Mouse (Mus musculus) liver, postnatal 0 days (tissue): ENCODE data around the gene Sdhd. TPM values are rescaled to one million over a fixed set of nuclear protein-coding genes. Genes with fewer than 3 reads are reported as not detected.
"Not testable (repeated sequence)": the region's sequence is repeated elsewhere in the genome, so short reads cannot be mapped to it uniquely, and the experiment has no call there.

Experiments
- ATAC-seq: fragments of 200-750 bp; cut with Nextera tagmentation; 2 replicates; pipeline ENCODE4 v1.8.0; 2017; ENCODE audit warnings: mild to moderate bottlenecking, moderate library complexity
- DNase-seq: peaks from one replicate; pipeline ENCODE4 v3.0.0-alpha.2; 2016
- H3K27ac ChIP-seq: fragments of 300-500 bp; sonication (generic); 2 replicates; pipeline ENCODE4 v1.5.1; 2014; ENCODE audit warnings: antibody characterized with exemption, moderate library complexity, mild to moderate bottlenecking, low read depth
- H3K27me3 ChIP-seq: fragments of 300-500 bp; sonication (generic); 2 replicates; pipeline ENCODE4 v1.6.1; 2014; ENCODE audit warnings: low read length, control low read depth, mixed read lengths; ENCODE audit not compliant: insufficient read depth
- H3K36me3 ChIP-seq: fragments of 300-500 bp; sonication (generic); replicated peaks from 2 replicates; pipeline ENCODE4 v1.6.1; 2014; ENCODE audit warnings: mild to moderate bottlenecking, control low read depth, low read length, moderate library complexity, mixed read lengths; ENCODE audit not compliant: insufficient read depth
- H3K4me1 ChIP-seq: fragments of 300-500 bp; sonication (generic); 2 replicates; pipeline ENCODE4 v1.6.1; 2014; ENCODE audit warnings: antibody characterized with exemption, mild to moderate bottlenecking, control low read depth; ENCODE audit not compliant: insufficient read depth
- H3K4me2 ChIP-seq: fragments of 300-500 bp; sonication (generic); 2 replicates; pipeline ENCODE4 v1.6.1; 2014; ENCODE audit warnings: low read depth, mild to moderate bottlenecking, low read length, moderate library complexity, mixed read lengths
- H3K4me3 ChIP-seq: fragments of 300-500 bp; sonication (generic); 2 replicates; pipeline ENCODE4 v1.5.1; 2014; ENCODE audit warnings: low read depth, low read length
- H3K9ac ChIP-seq: fragments of 300-500 bp; sonication (generic); replicated peaks from 2 replicates; pipeline ENCODE4 v1.6.1; 2014; ENCODE audit warnings: mild to moderate bottlenecking, moderate library complexity
- H3K9me3 ChIP-seq: fragments of 300-500 bp; sonication (generic); 2 replicates; pipeline ENCODE4 v1.6.1; 2016; ENCODE audit warnings: mild to moderate bottlenecking, control low read depth, low read length, mixed read lengths
- CTCF ChIP-seq: sonication (generic); IDR thresholded peaks from 2 replicates; pipeline ENCODE4 v1.5.1; 2016; ENCODE audit warnings: antibody characterized with exemption, low read depth
- EP300 ChIP-seq: IDR thresholded peaks from 2 replicates; pipeline ENCODE4 v1.6.1; 2016; ENCODE audit warnings: antibody characterized with exemption, low read depth, mild to moderate bottlenecking
- WGBS: fragments of 180-500 bp; shearing (Covaris S2); extraction: QIAGEN DNeasy Blood & Tissue Kit; methylation state at CpG from one replicate; pipeline ENCODE4 v1.1.7; 2014; ENCODE audit not compliant: insufficient replicate concordance; 5-methylcytosine and 5-hydroxymethylcytosine counted together
- polyA plus RNA-seq: library from polyadenylated mRNA; unstranded; fragments of >200 nt; fragmentation: Nextera tagmentation; extraction: Ambion mirVana; gene quantifications from 2 replicates; pipeline ENCODE4 v1.2.1, GENCODE M21; 2015

Gene Sdhd
- polyA plus RNA-seq, result 454 and 476 TPM in 2 replicates

DNA sequence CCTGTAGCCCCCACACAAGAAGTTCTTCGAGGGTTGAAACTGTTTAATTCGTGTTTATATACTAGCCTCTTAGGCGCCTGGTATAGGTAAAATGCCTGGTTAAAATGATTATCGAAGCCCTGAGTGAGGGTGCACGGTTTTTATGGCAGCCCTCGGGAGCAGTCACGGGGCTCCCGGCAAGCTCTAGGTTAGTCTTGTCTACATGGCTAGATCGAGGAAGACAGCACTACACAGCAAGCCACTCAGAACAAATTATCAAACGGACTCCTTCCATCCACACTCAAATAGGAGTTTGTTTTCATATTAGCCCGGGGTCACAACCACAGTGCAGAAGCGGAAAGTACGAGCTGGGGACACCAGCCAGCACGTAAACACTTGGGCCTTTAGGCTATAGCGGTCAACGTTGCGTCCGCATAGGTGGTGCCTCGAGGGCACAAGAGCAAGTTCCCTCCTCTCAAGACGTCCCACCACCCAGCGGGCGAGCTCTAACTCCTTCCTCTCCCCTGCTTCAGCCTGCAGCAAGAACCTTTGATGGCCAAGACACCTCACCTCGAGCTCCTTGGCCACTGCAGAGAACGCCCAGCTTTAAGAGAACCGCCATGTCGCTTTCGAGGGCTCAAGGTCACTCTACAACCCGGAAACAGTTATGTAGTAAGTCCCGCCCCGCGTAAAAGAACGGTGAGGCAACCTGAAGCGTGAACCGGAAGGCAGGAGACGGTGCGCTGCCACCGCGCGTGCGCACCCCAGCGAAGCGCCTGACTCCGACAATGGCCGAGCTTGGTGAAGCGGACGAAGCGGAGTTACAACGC, at the start of gene Sdhd, which contains the start of gene Timm8b:
Gene Sdhd, minus strand, starts transcription at position 624 of the 809 bp plus-strand sequence.
Gene Timm8b, plus strand, starts transcription at position 722 of the 809 bp plus-strand sequence.
- Histone ChIP-seq H3K27me3 (no peaks in the 10 kb centered on the region), H3K27ac (peak within 1 kb of the TSS; percentile 86), H3K4me3 (peak within 1 kb of the TSS; percentile 92), H3K4me2 (peak within 1 kb of the TSS; percentile 92), H3K9me3 (no peaks in the 10 kb centered on the region), H3K36me3 (peaks cover 34% of the 10 kb centered on the region), H3K4me1 (peaks cover 27% of the 10 kb centered on the region), H3K9ac (peak within 1 kb of the TSS; percentile 93)
- ATAC-seq (peak; percentile 97), DNase-seq (peak; percentile 93)
- TF ChIP-seq CTCF, result no peak
- TF ChIP-seq EP300, result no peak
- under 1% methylated on average over 48 of the region's 48 CpGs for WGBS

GRCm38 (mm10) chr9:50650503-50650902, 46.9 kb upstream of the Sdhd start:
- peak; percentile 28 for DNase-seq
- no peaks in the 10 kb centered on the region for H3K4me1 ChIP-seq
- no peak overlapping the region for H3K4me3 ChIP-seq
- ATAC-seq, result peak; percentile 49
- no peak for TF ChIP-seq EP300
- no peak for TF ChIP-seq CTCF
- no peaks in the 10 kb centered on the region for H3K9me3 ChIP-seq
- H3K4me2 ChIP-seq, result no peak overlapping the region
- no peaks in the 10 kb centered on the region for H3K27me3 ChIP-seq
- peaks cover 51% of the 10 kb centered on the region for H3K36me3 ChIP-seq
- 78% methylated on average over 10 of the region's 10 CpGs for WGBS
- H3K27ac ChIP-seq, result no peak overlapping the region
- H3K9ac ChIP-seq, result no peak overlapping the region

- H3K4me2 ChIP-seq, result no peak overlapping the region
- H3K9me3 ChIP-seq, result no peaks in the 10 kb centered on the region
- H3K36me3 ChIP-seq, result peaks cover 57% of the 10 kb centered on the region
- H3K9ac ChIP-seq, result no peak overlapping the region
- H3K27ac ChIP-seq, result no peak overlapping the region
- H3K4me1 ChIP-seq, result no peaks in the 10 kb centered on the region
- H3K4me3 ChIP-seq, result no peak overlapping the region
- DNase-seq (no peak), ATAC-seq (no peak)
- H3K27me3 ChIP-seq, result no peaks in the 10 kb centered on the region
- 80% methylated on average over 10 of the region's 10 CpGs for WGBS
- no peak for TF ChIP-seq EP300
- no peak for TF ChIP-seq CTCF
Measured at GRCm38 (mm10) chr9:50646826-50647370, 43.3 kb upstream of the Sdhd start.

GRCm38 (mm10) chr9:50634270-50634669, 30.7 kb upstream of the Sdhd start:
- H3K9me3 ChIP-seq, result no peaks in the 10 kb centered on the region
- ATAC-seq (no peak), DNase-seq (no peak)
- WGBS, result 90% methylated on average over 11 of the region's 11 CpGs
- H3K9ac ChIP-seq, result no peak overlapping the region
- no peak overlapping the region for H3K4me2 ChIP-seq
- H3K27ac ChIP-seq, result no peak overlapping the region
- H3K4me1 ChIP-seq, result no peaks in the 10 kb centered on the region
- H3K36me3 ChIP-seq, result peaks cover 33% of the 10 kb centered on the region
- no peak overlapping the region for H3K4me3 ChIP-seq
- no peak for TF ChIP-seq EP300
- no peak for TF ChIP-seq CTCF
- no peaks in the 10 kb centered on the region for H3K27me3 ChIP-seq

DNA sequence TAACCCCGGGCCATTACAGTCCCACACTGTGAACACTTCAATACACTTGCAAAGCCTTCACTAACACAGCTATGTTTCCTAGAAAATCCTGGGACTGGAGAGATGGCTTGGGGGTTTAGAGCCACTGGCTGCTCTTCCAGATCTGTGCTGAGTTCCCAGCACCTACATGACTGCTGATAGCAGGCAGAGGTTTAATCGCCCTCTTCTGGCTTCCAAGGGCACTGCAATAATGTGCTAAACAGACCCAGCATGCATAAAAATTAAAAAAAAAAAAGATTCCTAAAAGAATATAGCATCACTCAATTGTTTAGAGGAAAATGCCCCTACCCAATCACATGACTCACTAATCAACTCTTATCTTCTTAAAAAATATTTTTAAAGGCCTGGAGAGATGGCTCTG, 29.4 kb upstream of the Sdhd start:
- DNase-seq (peak; percentile 26), ATAC-seq (no peak)
- WGBS, result 67% methylated on average over 2 of the region's 2 CpGs
- no peak overlapping the region for H3K27ac ChIP-seq
- no peak overlapping the region for H3K9ac ChIP-seq
- H3K27me3 ChIP-seq, result no peaks in the 10 kb centered on the region
- TF ChIP-seq CTCF (peak; percentile 52), EP300 (no peak)
- no peaks in the 10 kb centered on the region for H3K4me1 ChIP-seq
- no peaks in the 10 kb centered on the region for H3K9me3 ChIP-seq
- peaks cover 26% of the 10 kb centered on the region for H3K36me3 ChIP-seq
- no peak overlapping the region for H3K4me2 ChIP-seq
- H3K4me3 ChIP-seq, result no peak overlapping the region

- 80% methylated on average over 6 of the region's 6 CpGs for WGBS
- DNase-seq (no peak), ATAC-seq (no peak)
- no peak overlapping the region for H3K9ac ChIP-seq
- H3K4me1 ChIP-seq, result no peaks in the 10 kb centered on the region
- TF ChIP-seq EP300 (no peak), CTCF (no peak; the same call in 1 of the 2 replicates)
- no peak overlapping the region for H3K27ac ChIP-seq
- no peaks in the 10 kb centered on the region for H3K27me3 ChIP-seq
- no peak overlapping the region for H3K4me2 ChIP-seq
- H3K4me3 ChIP-seq, result no peak overlapping the region
- no peaks in the 10 kb centered on the region for H3K9me3 ChIP-seq
- H3K36me3 ChIP-seq, result peaks cover 20% of the 10 kb centered on the region
Measured at GRCm38 (mm10) chr9:50632016-50632688, 28.5 kb upstream of the Sdhd start.

DNA sequence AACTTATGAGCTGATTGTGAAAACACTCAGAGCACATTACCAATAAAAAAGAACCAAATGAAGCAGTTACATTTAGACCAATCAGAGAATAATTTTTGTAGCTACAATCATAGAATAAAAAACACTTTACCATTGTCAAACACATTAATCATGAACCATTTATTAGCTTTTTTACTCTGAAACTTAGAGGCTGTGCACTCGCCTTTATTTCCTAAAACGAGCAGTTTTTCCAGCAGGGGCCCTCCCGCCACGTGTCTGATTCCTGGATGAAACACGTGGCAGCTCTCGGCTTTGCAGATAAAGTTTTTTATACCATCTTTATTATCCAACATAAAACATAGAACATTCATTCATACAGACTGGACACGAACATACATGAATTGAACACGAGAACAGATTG, 27.3 kb upstream of the Sdhd start:
- not testable (repeated sequence) for ATAC-seq, H3K9ac ChIP-seq, H3K27me3 ChIP-seq, H3K4me2 ChIP-seq, H3K27ac ChIP-seq, H3K9me3 ChIP-seq, DNase-seq, H3K4me3 ChIP-seq, H3K4me1 ChIP-seq
- WGBS, result 93% methylated on average over 6 of the region's 8 CpGs
- H3K36me3 ChIP-seq, result peaks cover 11% of the 10 kb centered on the region
